Mouse (Mus musculus): ENCODE measurements at regions not wholly inside any gene's neighbourhood (a gene's known extent, or its start where the extent isn't known, plus 50 kb on each side); places are given as distances from the start of the nearest gene placed in this dataset.

- no peak for DNase-seq (ENCODE audit: low read depth, low spot score)
These were observed 347.2 kb downstream of the Tmem232 start for GRCm38 (mm10) chr17:65193341-65193740.

DNA sequence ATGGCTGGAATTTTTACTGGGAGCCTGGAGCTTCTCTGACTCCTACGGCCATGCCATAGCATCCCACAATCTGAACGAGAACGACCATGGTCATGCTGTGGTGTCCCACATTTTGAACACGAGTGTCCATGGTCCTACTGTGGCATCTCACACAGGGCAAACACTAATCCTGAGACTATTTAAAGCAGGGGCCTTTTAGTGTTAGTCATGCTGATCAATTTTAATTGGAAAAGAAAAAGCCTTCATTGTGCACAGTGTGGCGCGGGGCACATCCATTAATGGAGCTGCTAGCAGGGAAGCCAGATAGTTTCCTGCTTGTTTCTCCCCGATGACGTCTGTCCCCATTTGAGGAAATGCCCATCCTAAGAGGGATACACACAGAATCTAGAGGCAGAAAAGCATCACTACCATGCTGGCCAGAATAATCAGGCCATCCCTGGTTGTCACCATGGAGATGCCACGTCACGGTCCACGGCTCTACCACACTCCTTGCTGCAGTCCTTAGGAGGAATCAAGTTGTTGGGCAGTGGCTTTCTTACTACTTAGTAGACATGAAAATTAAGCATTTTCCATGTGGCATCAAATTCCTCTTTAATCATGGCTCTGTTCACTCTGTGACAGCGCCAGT, 348.0 kb downstream of the Tmem232 start:
- no peak for DNase-seq (ENCODE audit: low read depth, low spot score)

- no peak for DNase-seq (ENCODE audit: low read depth, low spot score)
These were observed 349.6 kb downstream of the Tmem232 start for GRCm38 (mm10) chr17:65190839-65191591.

DNA sequence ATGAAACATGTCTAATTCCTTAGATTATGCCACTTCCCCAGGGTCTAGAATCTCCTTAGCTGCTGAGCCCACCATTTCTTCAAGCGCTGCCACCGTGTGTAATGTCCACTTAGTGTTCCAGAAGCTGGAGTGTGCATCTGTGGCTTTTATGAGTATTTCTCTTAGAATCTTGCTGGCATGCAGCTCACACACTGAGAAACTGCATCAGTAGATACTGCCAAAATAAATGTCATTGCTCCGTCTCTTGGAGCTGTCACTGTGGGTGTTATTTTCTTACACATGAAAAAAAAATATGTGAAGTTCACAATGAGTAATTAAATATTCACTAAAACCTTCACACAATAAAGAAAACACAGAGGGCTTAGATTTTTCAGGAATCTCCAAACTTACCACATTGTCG, 345.3 kb upstream of the 4930583I09Rik start:
- no peak for DNase-seq (ENCODE audit: low read depth, low spot score)

- no peak for DNase-seq (ENCODE audit: low read depth, low spot score)
These were observed 339.9 kb upstream of the 4930583I09Rik start for GRCm38 (mm10) chr17:65175770-65176169.

DNA sequence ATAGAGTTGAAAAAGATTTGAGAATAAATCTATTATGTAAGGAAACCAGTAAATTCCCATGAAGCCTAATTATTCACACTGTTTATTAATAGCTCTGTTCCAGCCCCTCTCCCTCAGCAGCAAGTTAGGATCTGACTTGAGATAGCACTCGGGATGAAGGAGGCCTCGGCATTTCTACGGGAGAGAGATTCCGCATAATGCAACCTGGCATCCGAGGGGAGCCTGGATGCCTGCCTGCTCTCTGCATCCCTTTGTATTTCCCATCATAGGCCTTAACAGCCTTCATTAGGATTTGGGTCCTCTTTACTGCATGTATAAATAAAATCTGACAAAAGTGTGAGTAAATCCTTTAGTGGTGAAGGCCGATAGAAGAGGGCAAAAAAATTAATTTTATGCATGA, 338.2 kb upstream of the 4930583I09Rik start:
- no peak for DNase-seq (ENCODE audit: low read depth, low spot score)

GRCm38 (mm10) chr17:65173236-65173635, 337.4 kb upstream of the 4930583I09Rik start:
- DNase-seq (ENCODE audit: low read depth, low spot score), result no peak

DNA sequence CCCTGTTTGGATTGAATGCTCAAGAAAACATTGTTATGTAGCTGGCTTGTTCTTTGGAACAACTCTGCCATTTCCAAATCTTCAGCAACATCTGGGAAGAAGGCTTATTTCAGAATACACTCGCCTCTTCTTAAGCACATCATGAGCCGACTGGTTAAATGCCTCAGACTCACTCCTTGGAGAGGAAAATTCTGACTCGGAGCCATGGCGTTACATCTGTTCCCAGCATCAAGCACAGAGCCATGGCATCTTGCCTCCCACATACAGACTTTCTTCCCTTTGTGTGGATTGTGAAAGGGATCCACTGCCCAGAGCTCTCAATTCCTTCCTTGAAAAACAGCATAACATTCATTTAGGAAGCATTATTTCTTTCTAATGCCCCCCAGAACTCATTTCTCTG, 334.8 kb upstream of the 4930583I09Rik start:
- DNase-seq (ENCODE audit: low read depth, low spot score), result no peak

DNA sequence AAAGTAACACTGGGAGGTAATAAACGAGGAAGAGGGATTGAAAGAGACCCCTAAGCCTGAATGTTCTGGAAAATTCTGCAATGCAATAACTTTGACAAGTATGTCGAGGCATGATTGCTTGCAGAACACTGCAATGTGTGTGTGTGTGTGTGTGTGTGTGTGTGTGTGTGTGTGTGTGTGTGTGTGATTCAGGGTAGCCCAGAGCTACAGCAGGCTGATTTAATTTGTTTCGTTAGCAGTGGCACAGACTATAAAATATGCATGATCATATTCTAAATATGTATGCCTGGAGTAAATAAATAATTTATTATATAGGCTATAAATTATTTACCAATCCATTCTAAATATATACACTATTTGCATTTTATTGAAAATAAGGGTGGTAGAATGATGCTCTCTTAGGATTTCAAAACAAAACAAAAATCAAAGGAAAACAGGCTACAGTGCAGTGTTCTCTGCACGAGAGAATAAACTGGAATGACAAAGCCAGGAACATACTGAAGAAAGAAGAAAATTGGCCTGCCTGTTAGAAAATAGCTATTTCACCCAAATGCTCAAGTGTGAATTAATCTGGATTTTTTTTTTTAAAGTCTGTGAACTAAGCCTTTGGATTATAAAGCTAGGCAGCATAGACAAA, 334.2 kb upstream of the 4930583I09Rik start:
- DNase-seq (ENCODE audit: low read depth, low spot score), result no peak

DNA sequence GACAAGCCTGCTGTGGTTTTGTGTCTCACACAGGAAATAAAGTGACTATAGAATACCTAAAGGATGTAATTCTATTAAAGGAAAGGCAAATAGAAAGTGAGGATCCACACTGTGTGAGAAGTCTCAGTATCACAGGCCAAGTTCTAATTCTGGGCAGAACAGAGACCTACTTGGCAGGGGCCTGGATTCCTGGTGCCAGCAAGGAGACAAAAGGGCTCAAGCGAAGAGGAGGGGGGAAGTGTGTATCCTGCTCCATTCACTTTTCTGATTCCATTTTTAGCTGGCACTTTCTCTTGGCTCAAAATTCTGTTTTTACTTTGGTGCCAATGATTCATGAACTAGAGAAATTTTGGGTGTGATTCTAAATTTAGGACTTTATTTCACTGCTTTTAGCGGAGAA, 310.5 kb upstream of the 4930583I09Rik start:
- no peak for DNase-seq (ENCODE audit: low read depth, low spot score)

DNA sequence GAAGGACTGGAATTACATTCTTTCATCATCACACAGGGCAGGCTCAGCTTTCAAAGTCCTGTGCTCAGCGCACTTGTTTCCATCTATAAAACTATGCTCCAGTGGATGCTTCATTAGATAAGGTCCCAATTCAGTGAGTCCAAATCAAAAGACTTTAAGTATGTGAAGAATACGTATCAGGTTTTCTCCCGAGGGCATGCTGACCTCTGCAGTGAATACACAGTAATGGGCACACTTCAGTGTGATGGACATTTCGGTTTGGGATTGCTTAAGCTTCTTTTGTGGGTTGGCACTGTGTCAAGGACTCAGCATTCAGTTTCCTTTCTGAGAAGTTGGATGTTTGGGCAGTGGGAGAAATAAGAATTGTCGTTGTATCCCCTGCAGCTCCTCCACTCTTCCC, 278.8 kb upstream of the 4930583I09Rik start:
- DNase-seq (ENCODE audit: low read depth, low spot score), result no peak

GRCm38 (mm10) chr17:65113121-65113520, 277.2 kb upstream of the 4930583I09Rik start:
- no peak for DNase-seq (ENCODE audit: low read depth, low spot score)

- no peak for DNase-seq (ENCODE audit: low read depth, low spot score)
These were observed 269.8 kb upstream of the 4930583I09Rik start for GRCm38 (mm10) chr17:65105622-65106021.

DNA sequence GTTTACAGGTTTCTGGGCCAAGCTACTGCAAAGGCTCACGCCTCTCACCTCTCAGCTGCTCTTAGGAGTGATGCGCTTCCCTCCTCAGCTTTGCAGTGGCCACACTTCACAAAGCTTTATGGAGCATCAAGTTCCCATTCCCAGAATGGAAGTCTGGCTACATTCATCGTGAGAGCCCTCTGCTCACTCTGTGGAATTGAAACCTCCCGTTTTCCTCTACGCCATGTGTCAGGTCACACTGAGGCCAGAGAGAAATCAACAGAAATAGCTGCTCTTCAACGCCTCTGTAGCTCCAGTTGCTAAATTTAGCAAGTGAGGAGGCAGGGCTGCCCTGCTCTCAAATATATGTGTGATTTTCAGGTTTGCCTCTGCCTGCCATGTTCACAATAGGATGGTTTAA, 265.3 kb upstream of the 4930583I09Rik start:
- DNase-seq (ENCODE audit: low read depth, low spot score), result no peak

DNA sequence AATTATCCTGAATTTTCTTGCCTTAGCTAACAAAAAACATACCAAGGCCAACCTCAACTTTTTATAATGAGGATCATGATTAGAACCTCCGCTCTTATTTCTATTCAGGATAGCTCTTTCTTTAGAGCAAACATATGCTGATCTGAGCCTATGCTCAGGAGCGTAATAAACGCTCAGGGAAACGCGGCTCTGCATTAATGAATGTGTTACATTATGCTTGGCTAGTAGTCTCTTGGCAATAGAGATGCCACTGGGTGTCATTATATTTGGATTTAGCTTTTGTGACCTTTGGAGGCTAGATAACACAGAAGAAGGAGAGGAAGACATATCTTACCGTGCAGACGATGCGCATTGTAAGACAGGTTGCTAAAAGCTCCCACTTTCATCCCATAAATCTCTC, 246.4 kb upstream of the 4930583I09Rik start:
- no peak for DNase-seq (ENCODE audit: low read depth, low spot score)

GRCm38 (mm10) chr17:65081779-65082086, 245.9 kb upstream of the 4930583I09Rik start:
- no peak for DNase-seq (ENCODE audit: low read depth, low spot score)

DNA sequence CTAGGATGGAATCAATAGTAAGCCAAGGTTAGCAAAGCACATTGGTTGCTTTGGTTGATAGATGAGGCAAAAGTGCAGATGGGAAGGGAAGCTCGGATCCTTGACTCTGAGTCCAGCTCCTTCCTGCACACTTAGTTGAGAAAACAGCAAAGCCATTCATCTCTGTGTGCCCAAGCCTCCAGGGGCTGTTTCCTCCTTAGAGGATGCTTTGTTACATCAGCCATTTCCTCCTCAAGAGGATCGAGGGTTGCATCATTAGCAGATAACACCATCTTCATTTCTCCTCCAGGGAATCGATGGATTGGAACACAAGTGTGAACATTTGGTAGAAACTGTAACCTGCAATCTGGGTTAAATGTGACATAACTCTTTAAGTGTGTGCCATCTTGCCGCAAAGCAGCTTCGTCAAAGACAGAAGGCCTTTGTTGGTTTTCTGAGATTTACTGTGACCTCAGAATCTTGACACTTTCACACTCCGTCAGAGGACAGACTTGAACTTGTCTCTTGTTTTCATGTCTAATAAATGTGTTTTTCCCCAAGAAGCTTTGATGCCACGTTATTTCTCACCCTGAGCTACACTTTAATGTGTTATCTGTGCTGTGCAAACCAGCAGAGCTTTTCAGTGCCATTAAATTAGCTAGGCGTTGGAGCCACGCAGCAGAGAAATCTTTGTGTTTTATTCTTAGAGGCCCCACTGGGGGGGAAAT, 245.4 kb upstream of the 4930583I09Rik start:
- no peak for DNase-seq (ENCODE audit: low read depth, low spot score)

DNA sequence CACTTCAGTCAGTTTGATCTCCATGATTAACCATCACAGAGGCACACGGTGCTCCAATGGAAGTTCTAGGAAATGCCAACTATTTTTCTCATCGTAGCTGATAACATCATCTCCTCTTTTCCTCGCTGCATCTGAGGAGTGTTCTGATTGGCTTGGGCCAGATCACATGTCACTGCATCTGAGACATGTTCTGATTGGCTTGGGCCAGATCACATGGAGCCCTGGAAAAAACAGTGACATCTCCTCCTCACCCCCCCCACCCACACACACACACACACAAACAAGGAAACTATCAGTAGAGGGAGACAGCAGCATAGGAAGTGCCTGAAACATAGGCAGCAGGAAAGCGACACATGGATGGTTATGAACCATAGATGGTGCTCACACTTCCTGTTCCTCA, 239.0 kb upstream of the 4930583I09Rik start:
- peak; percentile 11 for DNase-seq (ENCODE audit: low read depth, low spot score)

DNA sequence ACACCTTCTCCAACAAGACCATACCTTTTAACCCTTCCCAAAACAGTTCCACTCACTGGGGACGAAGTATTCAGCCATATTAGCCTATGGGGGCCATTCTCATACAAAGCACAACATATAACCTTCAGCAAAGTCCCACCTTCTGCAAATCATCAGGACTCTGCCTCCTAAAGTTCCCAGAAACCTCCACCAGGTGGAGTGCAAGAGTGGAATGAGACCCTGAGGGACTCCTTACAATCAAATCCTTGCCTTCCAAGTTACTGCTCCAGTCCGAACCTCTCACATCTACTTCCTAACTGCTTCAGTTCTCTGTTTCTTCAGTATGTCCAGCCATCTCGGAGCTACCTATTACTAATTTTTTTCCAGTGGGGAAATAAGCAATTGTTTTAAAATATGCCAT, 235.2 kb upstream of the 4930583I09Rik start:
- peak; percentile 67 for DNase-seq (ENCODE audit: low read depth, low spot score)

GRCm38 (mm10) chr17:65066135-65066534, 230.3 kb upstream of the 4930583I09Rik start:
- DNase-seq (ENCODE audit: low read depth, low spot score), result no peak

DNA sequence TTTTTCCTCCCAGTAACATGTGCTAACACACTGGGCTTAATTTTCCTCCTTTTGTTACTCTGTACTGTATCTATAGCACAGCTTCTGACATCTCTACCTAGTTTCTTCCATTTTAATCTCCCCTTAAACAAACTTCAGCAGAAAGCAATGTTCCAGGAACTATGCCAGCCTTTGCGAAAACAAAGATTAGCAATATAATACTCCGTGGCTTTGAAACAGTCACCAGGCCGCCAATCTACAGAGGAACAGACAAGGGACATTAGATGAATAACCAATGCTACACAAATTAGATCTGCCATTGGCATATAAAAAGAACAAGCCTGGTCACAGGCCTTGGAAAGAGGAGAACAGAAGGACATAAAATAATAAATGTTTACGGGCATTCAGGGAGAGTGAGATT, 220.2 kb upstream of the 4930583I09Rik start:
- no peak for DNase-seq (ENCODE audit: low read depth, low spot score)

- no peak for DNase-seq (ENCODE audit: low read depth, low spot score)
These were observed 214.1 kb upstream of the 4930583I09Rik start for GRCm38 (mm10) chr17:65049860-65050482.

Measured in ES-CJ7 (cell line).